Mouse (Mus musculus) liver, postnatal 0 days (tissue): ENCODE data around the gene Gm12166. TPM values are rescaled to one million over a fixed set of nuclear protein-coding genes. Genes with fewer than 3 reads are reported as not detected.

Experiments used
- ATAC-seq: fragments of 200-750 bp; cut with Nextera tagmentation; 2 replicates; pipeline ENCODE4 v1.8.0; 2017; ENCODE audit warnings: mild to moderate bottlenecking, moderate library complexity
- DNase-seq: peaks from one replicate; pipeline ENCODE4 v3.0.0-alpha.2; 2016
- H3K27ac ChIP-seq: fragments of 300-500 bp; sonication (generic); 2 replicates; pipeline ENCODE4 v1.5.1; 2014; ENCODE audit warnings: antibody characterized with exemption, moderate library complexity, mild to moderate bottlenecking, low read depth
- H3K27me3 ChIP-seq: fragments of 300-500 bp; sonication (generic); 2 replicates; pipeline ENCODE4 v1.6.1; 2014; ENCODE audit warnings: low read length, control low read depth, mixed read lengths; ENCODE audit not compliant: insufficient read depth
- H3K36me3 ChIP-seq: fragments of 300-500 bp; sonication (generic); replicated peaks from 2 replicates; pipeline ENCODE4 v1.6.1; 2014; ENCODE audit warnings: mild to moderate bottlenecking, control low read depth, low read length, moderate library complexity, mixed read lengths; ENCODE audit not compliant: insufficient read depth
- H3K4me1 ChIP-seq: fragments of 300-500 bp; sonication (generic); 2 replicates; pipeline ENCODE4 v1.6.1; 2014; ENCODE audit warnings: antibody characterized with exemption, mild to moderate bottlenecking, control low read depth; ENCODE audit not compliant: insufficient read depth
- H3K4me2 ChIP-seq: fragments of 300-500 bp; sonication (generic); 2 replicates; pipeline ENCODE4 v1.6.1; 2014; ENCODE audit warnings: low read depth, mild to moderate bottlenecking, low read length, moderate library complexity, mixed read lengths
- H3K4me3 ChIP-seq: fragments of 300-500 bp; sonication (generic); 2 replicates; pipeline ENCODE4 v1.5.1; 2014; ENCODE audit warnings: low read depth, low read length
- H3K9ac ChIP-seq: fragments of 300-500 bp; sonication (generic); replicated peaks from 2 replicates; pipeline ENCODE4 v1.6.1; 2014; ENCODE audit warnings: mild to moderate bottlenecking, moderate library complexity
- H3K9me3 ChIP-seq: fragments of 300-500 bp; sonication (generic); 2 replicates; pipeline ENCODE4 v1.6.1; 2016; ENCODE audit warnings: mild to moderate bottlenecking, control low read depth, low read length, mixed read lengths
- CTCF ChIP-seq: sonication (generic); IDR thresholded peaks from 2 replicates; pipeline ENCODE4 v1.5.1; 2016; ENCODE audit warnings: antibody characterized with exemption, low read depth
- EP300 ChIP-seq: IDR thresholded peaks from 2 replicates; pipeline ENCODE4 v1.6.1; 2016; ENCODE audit warnings: antibody characterized with exemption, low read depth, mild to moderate bottlenecking
- WGBS: fragments of 180-500 bp; shearing (Covaris S2); extraction: QIAGEN DNeasy Blood & Tissue Kit; methylation state at CpG from one replicate; pipeline ENCODE4 v1.1.7; 2014; ENCODE audit not compliant: insufficient replicate concordance; 5-methylcytosine and 5-hydroxymethylcytosine counted together
- polyA plus RNA-seq: library from polyadenylated mRNA; unstranded; fragments of >200 nt; fragmentation: Nextera tagmentation; extraction: Ambion mirVana; gene quantifications from 2 replicates; pipeline ENCODE4 v1.2.1, GENCODE M21; 2015

Gm12166 gene
- polyA plus RNA-seq, 1 experiment from 2014 or later, result 3.6 TPM

- Histone ChIP-seq H3K4me2 (no peak overlapping the region), H3K4me3 (no peak overlapping the region), H3K27ac (peak overlapping the region; percentile 73), H3K36me3 (no peaks in the 10 kb centered on the region), H3K9me3 (no peaks in the 10 kb centered on the region), H3K4me1 (peaks cover 19% of the 10 kb centered on the region), H3K9ac (no peak overlapping the region), H3K27me3 (no peaks in the 10 kb centered on the region)
- 64% methylated on average over 17 of the region's 17 CpGs for WGBS
- ATAC-seq (no peak), DNase-seq (no peak)
- no peak for TF ChIP-seq EP300
- TF ChIP-seq CTCF, result no peak
These were observed 17.4 kb upstream of the Gm12166 start for GRCm38 (mm10) chr11:46069408-46070003.

GRCm38 (mm10) chr11:46068756-46069407 lies 16.8 kb upstream of the Gm12166 start:
- TF ChIP-seq EP300 (no peak), CTCF (no peak)
- no peaks in the 10 kb centered on the region for H3K9me3 ChIP-seq
- peaks cover 19% of the 10 kb centered on the region for H3K4me1 ChIP-seq
- WGBS, result 52% methylated on average over 12 of the region's 12 CpGs
- H3K9ac ChIP-seq, result no peak overlapping the region
- no peaks in the 10 kb centered on the region for H3K27me3 ChIP-seq
- H3K4me3 ChIP-seq, result no peak overlapping the region
- ATAC-seq (no peak), DNase-seq (no peak)
- H3K27ac ChIP-seq, result peak overlapping the region; percentile 73
- H3K4me2 ChIP-seq, result no peak overlapping the region
- no peaks in the 10 kb centered on the region for H3K36me3 ChIP-seq

GRCm38 (mm10) chr11:46067371-46068060 lies 15.4 kb upstream of the Gm12166 start:
- Histone ChIP-seq H3K36me3 (no peaks in the 10 kb centered on the region), H3K4me1 (peaks cover 10% of the 10 kb centered on the region), H3K9ac (no peak overlapping the region), H3K4me2 (no peak overlapping the region), H3K27ac (no peak overlapping the region), H3K9me3 (no peaks in the 10 kb centered on the region), H3K4me3 (no peak overlapping the region), H3K27me3 (no peaks in the 10 kb centered on the region)
- TF ChIP-seq EP300, result no peak
- TF ChIP-seq CTCF, result no peak
- 73% methylated on average over 10 of the region's 10 CpGs for WGBS
- ATAC-seq (no peak), DNase-seq (no peak)

GRCm38 (mm10) chr11:46065201-46066011 lies 13.3 kb upstream of the Gm12166 start:
- Histone ChIP-seq H3K9ac (no peak overlapping the region), H3K27ac (peak overlapping the region; percentile 60), H3K4me1 (peaks cover 13% of the 10 kb centered on the region; the same call in 1 of the 2 replicates), H3K9me3 (no peaks in the 10 kb centered on the region), H3K27me3 (no peaks in the 10 kb centered on the region), H3K36me3 (no peaks in the 10 kb centered on the region; the same call in 1 of the 2 replicates), H3K4me2 (no peak overlapping the region; the same call in 1 of the 2 replicates), H3K4me3 (no peak overlapping the region)
- ATAC-seq (peak; percentile 77), DNase-seq (peak; percentile 52)
- WGBS, result 54% methylated on average over 21 of the region's 21 CpGs
- TF ChIP-seq EP300 (no peak), CTCF (no peak)

- 61% methylated on average over 8 of the region's 8 CpGs for WGBS
- peaks cover 19% of the 10 kb centered on the region for H3K4me1 ChIP-seq
- no peaks in the 10 kb centered on the region for H3K9me3 ChIP-seq
- H3K4me3 ChIP-seq, result no peak overlapping the region
- TF ChIP-seq EP300 (no peak), CTCF (no peak)
- no peak overlapping the region for H3K4me2 ChIP-seq
- DNase-seq (no peak), ATAC-seq (peak; percentile 39; the same call in 1 of the 2 replicates)
- H3K27ac ChIP-seq, result peak overlapping the region; percentile 60
- H3K36me3 ChIP-seq, result no peaks in the 10 kb centered on the region; the same call in 1 of the 2 replicates
- H3K27me3 ChIP-seq, result no peaks in the 10 kb centered on the region
- no peak overlapping the region for H3K9ac ChIP-seq
These were observed 12.6 kb upstream of the Gm12166 start for GRCm38 (mm10) chr11:46064767-46065166.
